Mouse (Mus musculus) embryonic facial prominence, embryonic 15.5 days (tissue): ENCODE results near the gene Gm49358. TPM values are rescaled to one million over a fixed set of nuclear protein-coding genes. Genes with fewer than 3 reads are reported as not detected.
A peak's percentile ranks its signal among the peaks of the same experiment; 100 is the strongest.

Experiments used
- ATAC-seq: fragments of 200-750 bp; cut with Nextera tagmentation; 2 replicates; pipeline ENCODE4 v1.8.0; 2017; ENCODE audit warnings: low read depth, moderate TSS enrichment; ENCODE audit not compliant: insufficient number of reproducible peaks, low FRiP score, low TSS enrichment
- H3K27ac ChIP-seq: fragments of 300-500 bp; sonication (generic); replicated peaks from 2 replicates; pipeline ENCODE4 v1.5.1; 2015; ENCODE audit warnings: mild to moderate bottlenecking, inconsistent platforms
- H3K27me3 ChIP-seq: fragments of 300-500 bp; sonication (generic); 2 replicates; pipeline ENCODE4 v1.6.1; 2015; ENCODE audit warnings: inconsistent platforms
- H3K36me3 ChIP-seq: fragments of 300-500 bp; sonication (generic); 2 replicates; pipeline ENCODE4 v1.6.1; 2015; ENCODE audit warnings: mild to moderate bottlenecking, inconsistent platforms
- H3K4me1 ChIP-seq: fragments of 300-500 bp; sonication (generic); 2 replicates; pipeline ENCODE4 v1.6.1; 2015; ENCODE audit warnings: inconsistent platforms
- H3K4me2 ChIP-seq: fragments of 300-500 bp; sonication (generic); replicated peaks from 2 replicates; pipeline ENCODE4 v1.6.1; 2015; ENCODE audit warnings: mild to moderate bottlenecking, inconsistent platforms
- H3K4me3 ChIP-seq: fragments of 300-500 bp; sonication (generic); replicated peaks from 2 replicates; pipeline ENCODE4 v1.5.1; 2015; ENCODE audit warnings: mild to moderate bottlenecking, inconsistent platforms
- H3K9ac ChIP-seq: fragments of 300-500 bp; sonication (generic); 2 replicates; pipeline ENCODE4 v1.6.1; 2015; ENCODE audit warnings: inconsistent platforms
- H3K9me3 ChIP-seq: fragments of 300-500 bp; sonication (generic); replicated peaks from 2 replicates; pipeline ENCODE4 v1.6.1; 2016; ENCODE audit warnings: inconsistent platforms
- WGBS: fragments of 180-500 bp; shearing (Covaris S2); methylation state at CpG from one replicate; pipeline ENCODE4 v1.1.7; 2015; 5-methylcytosine and 5-hydroxymethylcytosine counted together
- polyA plus RNA-seq: library from polyadenylated mRNA; unstranded; fragments of >200 nt; fragmentation: Nextera tagmentation; extraction: Ambion mirVana; gene quantifications from 2 replicates; pipeline ENCODE4 v1.2.1, GENCODE M21; 2015

Gene Gm49358
- polyA plus RNA-seq, 1 experiment from 2014 or later, result not detected

DNA sequence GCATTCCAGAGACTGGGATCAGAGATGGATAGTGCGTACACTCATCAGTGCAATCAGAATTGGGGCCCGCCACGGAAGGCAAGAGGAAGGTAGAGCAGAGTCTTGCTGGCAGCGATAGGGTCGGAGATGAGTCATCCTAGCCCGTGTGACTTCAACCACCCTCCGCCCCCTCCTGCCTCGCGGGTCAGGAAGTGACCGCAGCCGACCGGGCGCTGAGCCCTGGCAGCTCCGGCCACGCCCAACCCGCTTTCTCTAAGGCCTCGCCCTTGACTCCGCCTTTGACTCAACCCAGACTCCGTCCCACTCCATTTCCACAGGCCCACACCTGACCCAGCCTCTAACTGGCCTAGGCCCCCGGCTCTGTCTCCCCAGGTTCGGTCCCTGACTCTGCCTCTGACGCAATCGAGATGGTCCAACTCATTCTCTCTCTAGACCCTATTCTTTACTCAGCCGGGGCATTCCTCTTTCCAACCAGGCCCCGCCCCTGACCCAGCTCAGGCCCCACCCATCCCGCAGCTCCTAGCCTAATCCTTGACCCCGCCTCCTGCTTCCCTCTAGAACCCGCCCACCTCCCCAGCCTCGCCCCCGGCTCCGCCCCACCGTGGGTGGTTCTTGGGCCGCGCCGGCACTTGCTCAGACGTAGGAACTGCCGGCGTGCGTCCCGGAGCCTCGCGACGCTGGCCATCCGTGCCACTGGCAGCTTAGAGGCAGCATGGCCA, 14.8 kb downstream of the Gm49358 start, which contains the start of gene Nt5dc3:
TSS of gene Nt5dc3 (plus strand) at position 608 of the 719 bp plus-strand sequence.
- no peaks in the 10 kb centered on the region for H3K27me3 ChIP-seq
- H3K9ac ChIP-seq, result peak within 1 kb of the TSS; percentile 48
- H3K4me3 ChIP-seq, result peak within 1 kb of the TSS; percentile 69
- peak within 1 kb of the TSS; percentile 58; the same call in 1 of the 2 replicates for H3K27ac ChIP-seq
- peak; percentile 97 for ATAC-seq
- WGBS, result under 1% methylated on average over 44 of the region's 44 CpGs
- no peaks in the 10 kb centered on the region for H3K9me3 ChIP-seq
- peak within 1 kb of the TSS; percentile 91 for H3K4me2 ChIP-seq
- peaks cover 31% of the 10 kb centered on the region for H3K4me1 ChIP-seq
- no peaks in the 10 kb centered on the region for H3K36me3 ChIP-seq

DNA sequence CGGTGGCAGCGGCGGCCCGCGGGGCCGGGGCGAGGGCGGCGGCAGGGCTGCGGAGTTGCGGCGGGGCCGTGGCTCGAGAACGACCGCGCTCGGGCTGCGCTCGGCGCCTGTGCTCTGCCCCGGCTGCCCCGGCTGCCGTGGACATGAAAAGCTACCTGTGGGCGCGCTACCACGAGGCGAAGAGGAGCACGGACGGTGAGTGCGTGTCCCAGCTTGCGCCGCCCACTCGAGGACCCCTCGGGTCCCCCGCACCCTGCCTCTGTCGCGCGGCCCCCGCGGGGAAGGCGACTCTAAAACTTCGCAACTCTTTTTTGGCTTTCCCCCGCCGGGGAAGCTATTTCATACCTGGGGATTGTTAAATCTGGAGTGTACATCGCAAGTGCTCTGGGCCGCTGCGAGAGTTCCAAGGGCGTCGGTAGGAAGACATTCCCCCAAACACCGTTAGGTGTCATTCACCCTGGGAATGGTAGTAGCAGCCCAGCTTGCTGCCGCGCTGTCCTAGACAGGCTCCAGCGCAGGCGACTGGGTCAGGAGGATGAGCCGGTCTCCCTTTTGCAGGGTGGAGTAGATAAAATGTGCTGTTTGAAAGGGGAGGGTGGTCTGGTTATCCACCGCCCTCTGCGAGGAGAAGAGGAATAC, 15.5 kb downstream of the Gm49358 start:
- Histone ChIP-seq H3K9ac (peak overlapping the region; percentile 48), H3K4me2 (peak overlapping the region; percentile 91), H3K9me3 (no peaks in the 10 kb centered on the region), H3K36me3 (no peaks in the 10 kb centered on the region), H3K4me1 (peaks cover 31% of the 10 kb centered on the region), H3K4me3 (peak overlapping the region; percentile 69), H3K27ac (peak overlapping the region; percentile 29; the same call in 1 of the 2 replicates), H3K27me3 (no peaks in the 10 kb centered on the region)
- WGBS, result under 1% methylated on average over 58 of the region's 58 CpGs
- ATAC-seq, result peak; percentile 5; the same call in 1 of the 2 replicates

DNA sequence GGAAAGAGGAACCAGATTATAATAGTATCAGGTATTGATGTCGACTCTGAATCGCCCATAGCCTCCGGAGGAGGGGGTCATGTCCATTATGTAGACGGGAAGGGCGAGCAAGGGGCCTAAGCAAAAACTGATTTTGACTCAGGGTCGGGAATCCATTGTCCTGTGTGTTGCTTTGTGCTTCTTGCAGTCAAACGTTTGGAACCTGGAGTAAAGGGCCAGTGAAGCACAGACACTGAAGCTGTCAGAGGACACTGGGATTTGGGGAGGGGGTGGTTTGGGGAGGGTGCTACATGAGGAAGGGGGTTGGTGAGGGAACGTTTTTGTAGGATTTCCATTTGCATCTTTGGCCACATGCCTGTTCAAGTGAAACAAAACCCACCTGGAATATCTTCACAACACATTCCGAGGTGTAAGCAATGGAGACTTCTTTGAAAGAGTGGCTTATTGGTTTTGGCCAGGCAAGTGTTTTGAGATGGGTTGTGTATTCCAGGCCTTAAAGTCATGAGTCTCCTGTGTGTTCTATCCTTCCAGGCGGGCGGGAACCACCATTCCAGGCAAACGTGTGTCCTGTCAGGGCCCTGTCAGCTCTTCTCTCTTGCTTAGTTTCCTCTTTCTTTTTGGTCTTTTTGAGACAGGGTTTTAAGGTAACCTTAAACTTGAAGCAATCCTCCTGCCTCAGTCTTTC, 16.2 kb downstream of the Gm49358 start:
- 22% methylated on average over 12 of the region's 12 CpGs for WGBS
- H3K4me1 ChIP-seq, result peaks cover 31% of the 10 kb centered on the region
- H3K9ac ChIP-seq, result no peak overlapping the region
- peak overlapping the region; percentile 91 for H3K4me2 ChIP-seq
- peak overlapping the region; percentile 69 for H3K4me3 ChIP-seq
- no peaks in the 10 kb centered on the region for H3K27me3 ChIP-seq
- H3K9me3 ChIP-seq, result no peaks in the 10 kb centered on the region
- H3K36me3 ChIP-seq, result no peaks in the 10 kb centered on the region
- no peak overlapping the region for H3K27ac ChIP-seq
- no peak for ATAC-seq

DNA sequence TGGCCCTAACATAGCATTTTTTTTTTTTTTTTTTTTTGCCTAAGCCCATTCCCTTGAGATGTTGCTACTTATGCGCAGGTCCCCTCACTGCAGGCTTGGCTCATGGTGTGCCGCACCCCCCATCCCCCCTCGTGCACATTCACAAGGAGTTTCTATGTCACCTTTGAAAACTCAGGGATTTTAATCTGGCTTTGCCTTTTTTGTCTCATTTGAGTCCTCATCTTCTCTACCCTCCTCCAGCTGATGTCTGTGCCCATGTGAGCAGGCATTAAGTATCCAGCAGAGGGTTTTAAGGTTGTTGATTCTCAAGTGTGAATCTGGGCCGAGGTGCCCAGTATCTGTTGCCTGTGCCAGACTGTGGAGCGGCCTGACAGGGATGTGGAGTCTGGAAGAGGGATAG, 17.9 kb downstream of the Gm49358 start:
- 47% methylated on average over 5 of the region's 5 CpGs for WGBS
- H3K9ac ChIP-seq, result no peak overlapping the region
- H3K4me2 ChIP-seq, result no peak overlapping the region
- ATAC-seq, result no peak
- no peaks in the 10 kb centered on the region for H3K27me3 ChIP-seq
- H3K4me3 ChIP-seq, result no peak overlapping the region
- no peaks in the 10 kb centered on the region for H3K36me3 ChIP-seq
- peaks cover 31% of the 10 kb centered on the region for H3K4me1 ChIP-seq
- H3K27ac ChIP-seq, result no peak overlapping the region
- no peaks in the 10 kb centered on the region for H3K9me3 ChIP-seq

DNA sequence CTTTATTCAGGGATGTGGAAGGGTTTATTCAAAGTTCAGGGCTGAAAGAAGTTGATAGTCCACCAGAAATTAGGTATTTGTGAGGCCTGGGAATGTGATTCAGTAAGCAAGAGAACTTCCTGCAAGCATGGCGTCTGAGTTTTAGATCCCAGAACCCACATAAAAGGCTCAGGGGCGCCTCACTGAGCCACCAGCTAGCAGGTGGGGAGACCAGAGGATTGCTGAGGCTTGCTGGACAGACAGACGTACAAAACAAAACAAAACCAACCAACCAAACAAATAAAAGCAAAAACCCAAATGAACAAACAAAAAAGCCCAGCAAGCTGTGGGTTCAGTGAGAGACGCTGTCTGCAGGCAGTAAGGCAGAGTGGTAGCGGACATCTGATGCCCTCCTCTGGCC, 18.9 kb downstream of the Gm49358 start:
- WGBS, result 58% methylated on average over 5 of the region's 5 CpGs
- no peak for ATAC-seq

DNA sequence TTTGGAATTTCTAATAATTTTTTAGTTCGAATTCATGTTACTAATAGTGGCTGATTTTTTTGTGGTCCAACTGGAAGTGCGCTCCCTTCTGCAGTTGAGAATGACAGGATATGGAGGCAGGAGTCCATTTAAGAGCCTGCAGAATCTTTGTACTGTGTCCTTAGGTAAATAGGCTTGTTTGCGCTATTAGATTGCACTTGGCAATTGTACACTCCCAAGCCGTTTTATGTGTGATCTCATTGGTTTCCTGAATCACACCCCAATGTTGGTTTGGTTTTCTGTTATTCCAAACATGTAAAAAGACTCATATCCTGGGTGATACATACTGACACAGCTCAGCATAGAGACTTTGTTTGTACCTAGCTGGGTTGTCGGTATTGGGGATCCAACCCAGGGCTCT, 19.8 kb downstream of the Gm49358 start:
- Histone ChIP-seq H3K27me3 (no peaks in the 10 kb centered on the region), H3K4me1 (peaks cover 30% of the 10 kb centered on the region), H3K9me3 (no peaks in the 10 kb centered on the region), H3K36me3 (no peaks in the 10 kb centered on the region), H3K4me2 (no peak overlapping the region), H3K4me3 (no peak overlapping the region), H3K27ac (no peak overlapping the region), H3K9ac (no peak overlapping the region)
- ATAC-seq, result no peak
- WGBS, result 80% methylated on average over 5 of the region's 5 CpGs

More for the DNA sequence above, 18.9 kb downstream of the Gm49358 start:
- H3K9ac ChIP-seq, result no peak overlapping the region
- H3K27ac ChIP-seq, result no peak overlapping the region
- H3K36me3 ChIP-seq, result no peaks in the 10 kb centered on the region
- no peaks in the 10 kb centered on the region for H3K27me3 ChIP-seq
- H3K4me2 ChIP-seq, result no peak overlapping the region
- no peak overlapping the region for H3K4me3 ChIP-seq
- H3K4me1 ChIP-seq, result peaks cover 30% of the 10 kb centered on the region
- no peaks in the 10 kb centered on the region for H3K9me3 ChIP-seq

DNA sequence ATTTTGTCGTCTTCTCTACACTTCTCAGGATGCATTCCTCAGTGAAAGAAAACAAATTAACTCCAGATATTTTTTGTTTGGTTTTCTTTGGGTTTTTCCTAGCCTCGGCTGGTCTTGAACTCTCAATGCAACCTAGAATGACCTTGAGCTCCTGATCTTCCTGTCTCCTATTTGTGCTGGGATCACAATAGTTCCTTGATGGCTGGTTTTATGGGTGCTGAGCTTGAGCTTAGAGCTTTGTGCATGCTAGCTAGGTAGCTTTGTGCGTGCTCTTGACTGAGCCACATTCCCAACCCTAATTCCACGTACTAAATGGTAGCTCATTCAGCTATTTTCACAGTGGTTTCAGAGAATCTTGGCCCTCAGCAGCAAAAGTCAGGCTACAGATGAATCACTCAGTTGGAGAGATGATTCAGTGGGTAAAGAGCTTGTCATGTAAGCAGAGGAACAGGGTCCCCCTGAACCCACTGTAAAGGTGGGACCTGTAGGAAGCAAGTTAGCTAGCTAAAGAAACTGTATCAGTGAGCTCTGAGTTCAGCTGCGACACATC, 20.4 kb downstream of the Gm49358 start:
- H3K9ac ChIP-seq, result no peak overlapping the region
- peaks cover 28% of the 10 kb centered on the region for H3K4me1 ChIP-seq
- 66% methylated on average over 5 of the region's 5 CpGs for WGBS
- H3K27me3 ChIP-seq, result no peaks in the 10 kb centered on the region
- no peak for ATAC-seq
- H3K4me3 ChIP-seq, result no peak overlapping the region
- H3K9me3 ChIP-seq, result no peaks in the 10 kb centered on the region
- no peak overlapping the region for H3K4me2 ChIP-seq
- no peaks in the 10 kb centered on the region for H3K36me3 ChIP-seq
- H3K27ac ChIP-seq, result no peak overlapping the region

DNA sequence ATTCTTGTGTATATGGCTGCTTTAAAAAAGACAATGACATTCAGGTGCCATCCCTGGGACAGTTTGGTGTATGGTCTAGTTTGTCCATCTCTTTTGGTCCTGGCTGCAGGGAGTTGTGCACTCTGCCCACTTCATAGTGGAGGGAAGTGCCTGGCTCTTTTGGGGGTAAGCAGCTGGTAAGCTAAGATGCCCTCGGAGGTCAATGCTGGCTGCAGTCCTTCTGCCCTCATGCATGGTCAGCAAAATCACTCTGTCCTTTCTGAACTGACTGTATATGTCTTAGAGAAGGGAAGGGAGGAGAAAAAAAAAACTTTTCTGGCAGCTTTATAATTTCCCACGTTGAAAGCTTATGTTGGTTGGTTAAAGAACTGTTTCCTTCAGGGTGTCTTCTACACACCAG, 21.6 kb downstream of the Gm49358 start:
- no peak for ATAC-seq
- Histone ChIP-seq H3K27me3 (no peaks in the 10 kb centered on the region), H3K27ac (no peak overlapping the region), H3K9me3 (no peaks in the 10 kb centered on the region), H3K36me3 (no peaks in the 10 kb centered on the region), H3K4me1 (peaks cover 18% of the 10 kb centered on the region; the same call in 1 of the 2 replicates), H3K4me2 (no peak overlapping the region), H3K9ac (no peak overlapping the region), H3K4me3 (no peak overlapping the region)
- WGBS, result 69% methylated on average over 2 of the region's 2 CpGs

DNA sequence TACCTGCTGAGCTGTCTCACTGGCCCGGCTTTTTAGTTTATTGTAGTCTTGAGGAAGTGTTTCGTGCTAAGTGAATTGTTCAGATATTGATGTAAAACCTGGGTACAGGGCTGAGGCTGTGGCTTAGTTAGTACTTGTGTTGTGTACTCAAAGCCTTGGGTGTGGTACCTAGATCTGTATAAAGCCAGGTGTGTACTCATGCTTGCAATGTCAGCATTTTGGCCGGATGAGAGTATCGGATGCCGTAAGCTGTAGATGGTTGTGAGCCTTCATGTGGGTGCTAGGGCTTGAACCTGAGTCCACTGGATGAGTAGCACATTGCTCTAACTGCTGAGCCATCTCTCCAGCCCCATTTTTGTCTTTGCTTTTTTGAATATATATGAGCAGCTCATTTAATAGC, 22.3 kb downstream of the Gm49358 start:
- ATAC-seq, result no peak
- Histone ChIP-seq H3K27ac (no peak overlapping the region), H3K4me3 (no peak overlapping the region), H3K9ac (no peak overlapping the region), H3K9me3 (no peaks in the 10 kb centered on the region), H3K4me1 (peaks cover 18% of the 10 kb centered on the region; the same call in 1 of the 2 replicates), H3K4me2 (no peak overlapping the region), H3K27me3 (no peaks in the 10 kb centered on the region), H3K36me3 (no peaks in the 10 kb centered on the region)
- WGBS, result 92% methylated on average over 5 of the region's 5 CpGs

DNA sequence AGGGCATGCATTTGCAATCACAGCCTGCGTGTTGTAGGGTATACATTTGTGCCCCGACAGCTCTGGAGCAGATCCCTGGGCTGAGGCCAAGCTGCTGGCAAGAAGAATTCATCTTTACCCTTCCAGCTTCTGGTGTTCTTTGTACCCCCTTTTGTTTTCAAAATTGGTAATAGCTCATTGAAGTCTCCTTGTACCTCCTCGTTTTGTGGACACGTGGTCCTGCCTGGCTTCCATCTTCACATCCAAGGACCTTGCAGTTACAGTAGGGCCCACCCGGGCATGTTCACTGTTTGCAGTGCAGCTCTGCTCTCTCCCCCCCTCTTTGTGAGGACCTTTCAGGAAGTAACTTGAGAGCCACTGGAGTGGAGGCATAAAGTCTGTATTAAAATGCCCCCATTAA, 24.4 kb downstream of the Gm49358 start:
- H3K4me3 ChIP-seq, result no peak overlapping the region
- H3K9ac ChIP-seq, result no peak overlapping the region
- H3K9me3 ChIP-seq, result no peaks in the 10 kb centered on the region
- WGBS, result 29% methylated on average over 5 of the region's 5 CpGs
- 0 out of 2 replicates have a peak, but pooled peaks cover 7% of the 10 kb centered on the region for H3K4me1 ChIP-seq
- H3K36me3 ChIP-seq, result no peaks in the 10 kb centered on the region
- no peak overlapping the region for H3K4me2 ChIP-seq
- ATAC-seq, result no peak
- H3K27me3 ChIP-seq, result no peaks in the 10 kb centered on the region
- no peak overlapping the region for H3K27ac ChIP-seq

DNA sequence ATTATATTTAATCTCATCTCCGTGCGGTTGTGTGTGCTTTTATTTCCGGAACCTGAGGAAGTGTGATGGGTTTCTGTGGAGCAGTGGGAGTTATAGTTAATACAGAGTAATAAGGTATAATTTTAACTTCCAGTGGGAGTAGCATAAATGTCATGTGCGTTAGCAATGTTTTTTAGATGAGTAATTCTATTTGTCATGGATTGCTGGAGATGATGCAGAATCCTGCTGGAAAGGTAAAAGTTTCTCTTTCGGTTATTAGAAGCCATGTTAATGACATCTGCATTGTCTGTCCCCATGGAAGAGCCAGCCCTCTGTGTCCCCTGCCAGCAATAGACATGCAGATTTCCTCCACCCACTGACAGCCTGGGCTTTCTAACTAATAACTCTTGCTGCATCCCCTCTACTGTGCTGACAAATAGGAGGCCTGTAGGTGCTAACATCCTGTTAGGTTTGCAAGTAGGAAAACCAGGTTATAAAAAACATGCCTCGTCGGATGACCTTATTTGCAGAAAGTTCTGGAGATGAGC, 25.4 kb downstream of the Gm49358 start:
- Histone ChIP-seq H3K4me1 (peaks cover 7% of the 10 kb centered on the region; the same call in 1 of the 2 replicates), H3K27me3 (no peaks in the 10 kb centered on the region), H3K27ac (no peak overlapping the region), H3K4me3 (no peak overlapping the region), H3K36me3 (no peaks in the 10 kb centered on the region), H3K4me2 (no peak overlapping the region), H3K9ac (no peak overlapping the region), H3K9me3 (no peaks in the 10 kb centered on the region)
- WGBS, result 76% methylated on average over 7 of the region's 7 CpGs
- no peak for ATAC-seq
